Mouse (Mus musculus): ENCODE data around the gene Foxn3. TPM values are rescaled to one million over a fixed set of nuclear protein-coding genes. Genes with fewer than 3 reads are reported as not detected.
A peak's percentile ranks its signal among the peaks of the same experiment; 100 is the strongest.

Gene Foxn3
- total RNA-seq, 2 experiments from 2014 or later, result 95.0 to 97.1 TPM

DNA sequence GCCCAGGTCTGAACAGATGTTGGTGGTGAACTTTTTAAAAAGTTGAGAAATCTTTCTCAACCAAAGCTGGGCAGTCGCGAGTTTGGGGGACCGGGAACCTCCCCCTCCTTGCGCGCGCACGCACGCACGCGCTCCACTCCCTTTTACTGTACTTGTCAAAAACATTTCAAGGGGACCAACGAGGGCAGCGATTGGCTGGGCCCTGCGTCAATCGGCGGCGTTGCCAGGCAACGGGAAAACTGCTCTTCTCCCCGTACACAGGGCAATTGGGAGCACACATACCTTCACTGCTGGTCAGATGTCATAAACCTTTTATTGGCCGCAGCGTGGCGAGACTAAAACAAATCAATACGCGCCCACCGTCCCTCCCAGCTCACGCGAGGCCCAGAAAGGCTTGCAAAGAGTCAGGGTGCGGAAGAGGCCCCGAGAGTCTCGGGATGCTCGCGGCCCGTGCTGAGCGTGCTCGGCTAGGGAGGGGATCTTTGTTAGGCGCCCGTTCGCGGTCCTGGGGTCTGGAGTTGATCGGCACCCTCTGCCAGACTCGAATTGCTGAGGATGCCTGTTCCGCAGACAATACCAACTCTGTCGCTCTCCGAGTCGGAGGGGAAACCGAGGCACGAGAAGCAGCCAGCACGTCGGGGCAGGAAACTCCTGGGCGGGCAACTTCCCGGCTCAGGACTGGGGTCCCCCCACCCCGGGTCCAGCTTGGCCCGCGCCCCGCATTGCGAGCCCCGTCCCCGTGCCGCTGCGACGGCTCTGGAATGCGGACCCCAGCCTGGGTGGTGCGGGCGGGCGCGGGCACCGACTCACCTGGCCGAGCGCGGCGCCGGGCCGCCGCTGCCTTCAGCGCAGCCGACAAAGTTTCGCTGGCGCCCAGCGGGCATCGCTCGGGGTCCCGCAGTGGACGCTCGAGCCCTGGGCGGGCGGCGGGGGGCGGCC is 171.2 kb downstream of the Foxn3 start:
- DNase-seq (ENCODE audit: low spot score in 2 of 2), result peak; percentile 97 to 98

DNA sequence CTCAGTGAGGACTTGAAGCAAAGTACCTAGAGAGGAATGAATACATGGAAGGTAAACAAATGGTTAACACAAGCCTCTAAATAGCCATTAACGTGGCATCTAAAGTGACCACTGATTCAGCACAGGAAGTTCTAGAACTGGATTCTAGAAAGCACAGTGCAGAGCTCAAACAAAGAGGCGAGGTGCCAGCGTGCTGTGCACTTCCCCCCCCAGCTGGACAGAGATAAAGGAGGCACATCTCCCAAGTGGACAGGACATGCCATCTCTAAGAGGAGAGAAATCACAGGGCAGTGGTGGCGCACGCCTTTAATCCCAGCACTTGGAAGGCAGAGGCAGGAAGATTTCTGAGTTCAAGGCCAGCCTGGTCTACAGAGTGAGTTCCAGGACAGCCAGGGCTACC is 173.0 kb downstream of the Foxn3 start:
- no peak for DNase-seq (ENCODE audit: low spot score in 2 of 2)

DNA sequence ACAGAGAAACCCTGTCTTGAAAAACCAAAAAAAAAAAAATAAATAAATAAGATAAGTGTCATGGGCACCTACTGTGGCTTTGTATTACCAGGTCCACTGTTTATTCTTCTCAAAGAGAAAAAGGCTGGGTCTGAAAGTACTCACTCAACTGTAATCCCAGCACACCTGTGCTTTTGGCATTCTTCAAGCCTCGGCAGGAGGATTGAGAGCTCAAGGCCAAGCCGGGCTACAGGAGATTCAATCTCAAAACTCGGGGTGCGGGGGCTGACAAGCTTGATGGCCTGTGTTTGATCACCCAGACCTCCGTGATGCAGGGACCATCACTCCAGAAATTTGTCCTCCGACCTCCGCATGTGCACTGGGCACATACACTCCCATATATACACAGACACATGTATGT is 174.1 kb downstream of the Foxn3 start:
- DNase-seq (ENCODE audit: low spot score in 2 of 2), result no peak

- no peak for DNase-seq (ENCODE audit: low spot score in 2 of 2)
These were observed 177.2 kb downstream of the Foxn3 start for GRCm38 (mm10) chr12:99385897-99386834.

- DNase-seq (ENCODE audit: low spot score in 2 of 2), result no peak
These were observed 178.3 kb downstream of the Foxn3 start for GRCm38 (mm10) chr12:99385073-99385472.

- DNase-seq (ENCODE audit: low spot score in 2 of 2), result no peak
These were observed 182.1 kb downstream of the Foxn3 start for GRCm38 (mm10) chr12:99381317-99381716.

GRCm38 (mm10) chr12:99380855-99381262 is 182.5 kb downstream of the Foxn3 start:
- DNase-seq (ENCODE audit: low spot score in 2 of 2), result no peak

- DNase-seq (ENCODE audit: low spot score in 2 of 2), result no peak
These were observed 183.3 kb downstream of the Foxn3 start for GRCm38 (mm10) chr12:99380124-99380523.

- DNase-seq (ENCODE audit: low spot score in 2 of 2), result no peak
These were observed 185.1 kb downstream of the Foxn3 start for GRCm38 (mm10) chr12:99378284-99378683.

DNA sequence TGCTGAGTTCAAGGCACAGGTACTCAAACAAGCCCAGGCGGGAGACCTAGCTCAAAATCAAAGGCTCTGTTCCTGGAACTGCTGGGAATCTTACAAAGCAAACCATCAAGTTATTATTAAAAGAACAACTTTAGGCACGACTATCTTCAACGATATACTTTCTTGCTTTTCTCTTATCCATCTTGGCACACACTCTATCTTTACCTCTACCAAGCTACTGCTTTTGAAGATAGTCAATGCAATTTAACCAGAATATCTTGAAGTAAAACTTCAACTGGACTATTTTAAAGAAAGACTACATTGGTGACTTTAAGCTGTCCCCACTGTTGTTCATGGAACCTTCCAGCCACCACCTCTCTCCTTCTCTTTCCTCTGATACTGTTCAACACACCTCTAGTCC is 185.7 kb downstream of the Foxn3 start:
- DNase-seq (ENCODE audit: low spot score in 2 of 2), result no peak

GRCm38 (mm10) chr12:99377069-99377468 is 186.3 kb downstream of the Foxn3 start:
- no peak for DNase-seq (ENCODE audit: low spot score in 2 of 2)

DNA sequence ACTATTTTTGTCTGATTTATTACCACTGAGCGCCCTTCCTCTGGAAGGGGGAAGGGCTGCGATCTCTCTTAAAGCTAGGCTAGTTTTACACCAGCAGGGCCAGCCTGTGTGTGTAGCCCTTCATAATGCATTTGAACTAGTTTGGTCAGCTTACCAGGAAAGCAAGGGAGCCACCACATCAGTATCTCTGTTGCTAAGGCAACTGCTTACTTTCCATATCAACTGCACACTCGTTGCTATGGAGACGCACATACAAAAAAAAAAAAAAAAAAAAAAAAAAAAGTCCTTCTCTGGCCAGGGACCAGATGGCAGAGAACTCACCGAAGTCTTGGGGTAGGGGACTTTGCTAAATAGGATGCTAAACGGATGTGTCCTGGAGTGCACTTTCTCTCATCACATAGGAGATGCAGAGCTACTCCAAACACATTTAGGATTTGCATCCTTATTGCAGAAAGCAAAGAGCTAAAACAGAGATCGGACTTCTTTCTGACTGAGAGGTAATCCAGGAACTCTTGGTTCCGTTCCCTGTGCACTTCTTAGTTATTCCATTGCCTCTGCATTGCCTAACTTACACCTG is 187.4 kb downstream of the Foxn3 start:
- no peak for DNase-seq (ENCODE audit: low spot score in 2 of 2)

GRCm38 (mm10) chr12:99375426-99375825 is 188.0 kb downstream of the Foxn3 start:
- no peak for DNase-seq (ENCODE audit: low spot score in 2 of 2)

DNA sequence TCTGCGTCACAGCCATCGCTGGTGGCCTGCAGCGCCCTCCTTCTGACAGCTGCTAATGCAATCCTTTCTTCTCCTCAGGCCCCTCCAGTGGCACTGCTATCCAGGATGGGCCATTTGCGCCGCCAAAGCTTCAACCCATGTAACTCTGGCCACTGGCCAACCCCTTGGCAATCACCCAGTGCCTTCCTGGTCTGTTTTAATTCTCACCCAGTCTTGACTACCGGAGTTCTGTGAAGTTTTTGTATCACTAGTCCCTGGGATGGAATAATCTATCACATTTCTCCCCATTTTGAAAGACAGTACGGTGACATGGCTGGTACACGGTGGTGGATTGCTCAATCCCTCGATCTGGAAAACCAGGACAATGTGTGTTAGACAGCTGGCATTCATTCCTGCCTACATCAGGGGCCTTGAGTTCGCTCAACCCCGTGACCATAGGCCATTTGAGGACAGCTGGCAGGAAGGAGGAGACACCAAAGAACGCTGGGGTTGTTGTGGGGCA is 189.2 kb downstream of the Foxn3 start:
- DNase-seq (ENCODE audit: low spot score in 2 of 2), result peak in 1 of 2 experiments; percentile 32

- no peak for DNase-seq (ENCODE audit: low spot score in 2 of 2)
These were observed 189.8 kb downstream of the Foxn3 start for GRCm38 (mm10) chr12:99373584-99373983.

GRCm38 (mm10) chr12:99371500-99371899 is 191.9 kb downstream of the Foxn3 start:
- DNase-seq (ENCODE audit: low spot score in 2 of 2), result no peak

DNA sequence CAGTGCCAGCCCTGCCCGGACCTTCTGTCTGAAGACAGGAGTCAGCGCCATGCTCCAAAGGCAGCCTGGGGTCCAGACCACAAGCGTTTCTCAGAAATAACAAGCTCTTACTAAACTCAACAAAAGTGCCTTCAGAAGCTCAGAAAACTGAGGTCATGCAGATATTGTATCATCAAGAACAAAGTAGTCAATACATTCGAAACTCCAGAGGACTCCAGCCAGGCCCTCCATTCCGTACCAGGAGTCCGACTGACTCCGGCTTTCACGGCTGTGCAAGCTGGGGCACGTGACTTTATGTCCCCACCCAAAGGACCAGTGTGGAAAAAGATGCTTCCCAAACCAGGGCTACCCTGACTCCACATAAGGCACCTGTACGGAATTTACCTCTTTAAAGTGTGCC is 195.1 kb downstream of the Foxn3 start:
- DNase-seq (ENCODE audit: low spot score in 2 of 2), result no peak

DNA sequence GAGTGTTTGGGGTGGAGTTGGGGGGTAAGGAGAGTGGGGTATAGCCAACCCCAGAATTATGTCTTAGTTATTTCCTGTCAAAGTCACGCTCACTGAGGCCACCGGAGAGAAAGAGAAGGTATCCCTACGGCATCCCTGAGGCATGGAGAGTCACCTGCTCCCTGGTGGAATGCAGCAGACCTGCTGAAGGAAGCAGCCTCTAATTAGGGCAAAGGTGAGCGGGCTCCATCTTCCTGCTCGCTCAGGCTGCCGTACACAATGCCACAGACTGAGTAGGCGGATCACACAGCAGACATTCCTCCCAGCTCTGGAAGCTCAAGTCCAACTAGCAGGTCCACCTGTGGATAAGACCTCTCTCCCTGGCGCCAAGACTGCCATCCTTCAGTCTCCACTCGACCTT is 197.4 kb downstream of the Foxn3 start:
- DNase-seq (ENCODE audit: low spot score in 2 of 2), result no peak

DNA sequence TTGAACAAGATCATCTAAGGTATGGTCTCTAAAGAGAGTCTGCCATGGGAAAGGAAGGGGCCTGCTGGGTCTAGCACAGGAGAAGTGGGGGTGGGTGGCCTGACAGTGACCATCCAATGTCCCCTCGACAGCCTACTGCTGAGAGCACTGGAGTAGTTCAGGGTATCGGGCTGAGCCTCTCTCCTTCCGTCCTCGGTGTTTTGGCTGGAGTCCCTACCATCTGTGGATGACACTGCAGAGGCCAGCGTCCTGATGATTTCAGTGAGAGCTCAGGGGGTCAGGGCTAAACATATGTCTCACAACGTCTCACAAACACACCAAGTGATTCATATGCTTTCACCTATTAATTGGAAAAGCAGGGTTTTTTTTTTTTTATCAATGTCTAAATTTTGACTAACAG is 199.2 kb downstream of the Foxn3 start:
- no peak for DNase-seq (ENCODE audit: low spot score in 2 of 2)

- no peak for DNase-seq (ENCODE audit: low spot score in 2 of 2)
These were observed 200.4 kb downstream of the Foxn3 start for GRCm38 (mm10) chr12:99363024-99363423.

DNA sequence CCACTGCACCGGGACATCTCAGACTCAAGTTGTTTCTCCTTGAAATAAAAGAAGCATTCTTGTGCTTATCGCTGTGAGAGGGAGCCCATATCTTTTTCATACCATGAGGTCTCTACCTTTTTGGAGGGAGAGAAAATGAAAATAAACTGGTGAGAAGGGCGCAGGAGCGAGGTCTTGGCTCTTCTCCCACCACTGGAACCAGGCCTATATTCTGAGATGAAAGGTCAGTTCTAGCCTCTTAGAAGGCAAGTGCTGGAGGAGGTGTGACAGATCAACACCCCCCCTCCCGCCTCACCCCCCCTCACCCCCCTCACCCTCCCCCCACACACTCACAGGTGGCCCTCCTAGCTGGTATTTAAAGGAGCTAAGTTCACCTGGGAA is 201.6 kb downstream of the Foxn3 start:
- no peak for DNase-seq (ENCODE audit: low spot score in 2 of 2)

Data from adrenal gland, postnatal 4 days (tissue).